Mouse (Mus musculus): Measurements from ENCODE around the gene Krt79. TPM values are rescaled to one million over a fixed set of nuclear protein-coding genes. Genes with fewer than 3 reads are reported as not detected.
A peak's percentile ranks its signal among the peaks of the same experiment; 100 is the strongest.

Gene Krt79
- polyA plus RNA-seq, 1 experiment from 2014 or later = 0.12 TPM

DNA sequence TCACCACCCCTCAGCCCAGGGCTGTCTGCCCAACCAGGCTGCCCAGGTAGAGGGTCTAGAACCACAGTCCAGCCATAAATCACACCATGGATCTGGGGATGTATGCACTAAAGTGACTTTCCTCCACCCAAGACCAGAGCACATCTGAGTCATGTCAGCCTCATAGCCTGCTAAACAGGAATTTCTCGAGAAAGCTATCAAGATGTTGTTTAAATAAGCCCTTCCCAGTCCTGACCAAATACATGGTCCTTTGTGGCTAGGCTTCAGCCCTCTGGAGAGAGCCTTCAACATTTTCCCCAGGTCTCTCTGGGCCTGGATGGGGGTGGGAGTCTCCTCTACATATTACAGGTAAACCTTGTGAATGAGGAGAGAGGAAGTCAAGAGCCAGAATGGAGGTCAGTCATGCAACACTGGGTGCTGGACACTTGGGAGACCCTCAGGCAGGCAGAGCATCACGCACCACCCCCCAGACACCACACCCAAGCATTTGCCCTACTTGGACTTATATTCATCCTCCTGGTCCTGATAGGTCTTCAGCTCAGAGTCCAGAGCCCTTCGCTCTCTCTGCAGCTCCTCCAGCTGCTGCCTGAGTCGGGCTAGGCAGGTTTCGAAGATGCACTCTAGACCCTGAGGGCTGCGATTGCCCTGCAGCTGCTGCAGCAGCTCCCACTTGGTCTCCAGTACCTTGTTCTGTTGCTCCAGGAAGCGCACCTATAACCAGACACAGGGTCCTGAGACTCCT, 12.8 kb upstream of the Krt79 start:
- no peaks in the 10 kb centered on the region for H3K4me1 ChIP-seq (replicated peaks; ENCODE audit: control insufficient read depth, insufficient read depth, low read length)
- H3K9ac ChIP-seq (ENCODE audit: low read length) = no peak overlapping the region
- DNase-seq (ENCODE audit: low spot score) (no peak), ATAC-seq (replicated peaks; ENCODE audit: low FRiP score) (no peak)
- no peak overlapping the region for H3K27ac ChIP-seq (ENCODE audit: low read depth, low read length)
- 86% methylated on average over 7 of the region's 7 CpGs for WGBS
- H3K36me3 ChIP-seq (ENCODE audit: control insufficient read depth, insufficient read depth, low read length) = no peaks in the 10 kb centered on the region
- H3K9me3 ChIP-seq (ENCODE audit: control insufficient read depth, low read length) = no peaks in the 10 kb centered on the region
- no peak overlapping the region for H3K4me2 ChIP-seq (ENCODE audit: low read depth, low read length, severe bottlenecking)
- H3K4me3 ChIP-seq (ENCODE audit: low read depth, low read length) = no peak overlapping the region
- H3K27me3 ChIP-seq (ENCODE audit: control insufficient read depth, insufficient read depth, low read length) = no peaks in the 10 kb centered on the region

DNA sequence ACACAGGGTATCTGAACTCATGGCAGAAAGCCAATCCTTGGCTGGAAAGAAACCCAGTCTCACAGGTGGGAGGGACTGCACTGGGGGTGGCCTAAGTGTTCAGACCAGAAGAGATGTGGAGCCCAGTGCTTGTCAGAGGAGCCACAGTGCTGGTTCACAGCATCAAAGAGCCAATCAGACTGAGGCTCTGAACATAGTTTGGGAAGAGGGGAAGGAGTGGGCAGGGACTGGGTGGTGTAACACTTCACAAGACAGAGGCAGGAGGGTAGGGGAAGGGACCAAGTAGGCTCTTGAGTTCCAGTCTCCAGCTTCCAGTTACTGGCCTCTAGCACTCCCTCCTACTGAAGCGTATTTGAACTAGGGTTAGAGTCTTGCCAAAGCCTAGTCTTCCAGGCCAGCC, 5.3 kb upstream of the Krt79 start:
- H3K4me1 ChIP-seq (replicated peaks; ENCODE audit: control insufficient read depth, insufficient read depth, low read length) = no peaks in the 10 kb centered on the region
- no peak overlapping the region for H3K4me2 ChIP-seq (ENCODE audit: low read depth, low read length, severe bottlenecking)
- no peak for ATAC-seq (replicated peaks; ENCODE audit: low FRiP score)
- no peaks in the 10 kb centered on the region for H3K36me3 ChIP-seq (ENCODE audit: control insufficient read depth, insufficient read depth, low read length)
- 95% methylated on average over 1 of the region's 1 CpGs for WGBS
- no peak overlapping the region for H3K4me3 ChIP-seq (ENCODE audit: low read depth, low read length)
- H3K9me3 ChIP-seq (ENCODE audit: control insufficient read depth, low read length) = no peaks in the 10 kb centered on the region
- H3K27ac ChIP-seq (ENCODE audit: low read depth, low read length) = no peak overlapping the region
- no peaks in the 10 kb centered on the region for H3K27me3 ChIP-seq (ENCODE audit: control insufficient read depth, insufficient read depth, low read length)
- DNase-seq (ENCODE audit: low spot score) = no peak
- no peak overlapping the region for H3K9ac ChIP-seq (ENCODE audit: low read length)

DNA sequence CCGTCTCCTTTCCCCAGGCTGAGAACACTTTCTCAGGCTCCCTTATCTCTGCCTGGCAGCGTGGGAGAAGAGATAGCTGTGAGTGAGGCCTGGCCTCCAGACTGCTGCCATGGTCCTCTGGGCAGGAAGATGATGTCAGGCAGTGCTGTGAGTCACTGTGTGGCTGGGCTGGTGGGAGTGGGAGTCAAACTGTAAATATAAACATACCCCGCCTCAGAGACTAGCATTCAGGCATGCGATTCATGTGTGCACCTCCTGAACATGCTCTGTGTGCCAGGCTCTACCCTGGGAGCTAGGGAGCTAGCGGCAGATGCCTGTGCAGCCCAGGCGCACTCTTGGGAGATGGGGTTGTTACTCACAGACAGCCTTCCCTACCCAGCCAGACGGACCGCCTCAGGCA, 1.8 kb upstream of the Krt79 start:
- no peak for DNase-seq (ENCODE audit: low spot score)
- H3K4me1 ChIP-seq (replicated peaks; ENCODE audit: control insufficient read depth, insufficient read depth, low read length) = no peaks in the 10 kb centered on the region
- H3K27me3 ChIP-seq (ENCODE audit: control insufficient read depth, insufficient read depth, low read length) = no peaks in the 10 kb centered on the region
- H3K9me3 ChIP-seq (ENCODE audit: control insufficient read depth, low read length) = no peaks in the 10 kb centered on the region
- H3K9ac ChIP-seq (ENCODE audit: low read length) = no peak overlapping the region
- no peak overlapping the region for H3K4me2 ChIP-seq (ENCODE audit: low read depth, low read length, severe bottlenecking)
- no peak overlapping the region for H3K4me3 ChIP-seq (ENCODE audit: low read depth, low read length)
- H3K36me3 ChIP-seq (ENCODE audit: control insufficient read depth, insufficient read depth, low read length) = no peaks in the 10 kb centered on the region
- WGBS = 80% methylated on average over 8 of the region's 8 CpGs
- no peak for ATAC-seq (replicated peaks; ENCODE audit: low FRiP score)
- H3K27ac ChIP-seq (ENCODE audit: low read depth, low read length) = no peak overlapping the region

DNA sequence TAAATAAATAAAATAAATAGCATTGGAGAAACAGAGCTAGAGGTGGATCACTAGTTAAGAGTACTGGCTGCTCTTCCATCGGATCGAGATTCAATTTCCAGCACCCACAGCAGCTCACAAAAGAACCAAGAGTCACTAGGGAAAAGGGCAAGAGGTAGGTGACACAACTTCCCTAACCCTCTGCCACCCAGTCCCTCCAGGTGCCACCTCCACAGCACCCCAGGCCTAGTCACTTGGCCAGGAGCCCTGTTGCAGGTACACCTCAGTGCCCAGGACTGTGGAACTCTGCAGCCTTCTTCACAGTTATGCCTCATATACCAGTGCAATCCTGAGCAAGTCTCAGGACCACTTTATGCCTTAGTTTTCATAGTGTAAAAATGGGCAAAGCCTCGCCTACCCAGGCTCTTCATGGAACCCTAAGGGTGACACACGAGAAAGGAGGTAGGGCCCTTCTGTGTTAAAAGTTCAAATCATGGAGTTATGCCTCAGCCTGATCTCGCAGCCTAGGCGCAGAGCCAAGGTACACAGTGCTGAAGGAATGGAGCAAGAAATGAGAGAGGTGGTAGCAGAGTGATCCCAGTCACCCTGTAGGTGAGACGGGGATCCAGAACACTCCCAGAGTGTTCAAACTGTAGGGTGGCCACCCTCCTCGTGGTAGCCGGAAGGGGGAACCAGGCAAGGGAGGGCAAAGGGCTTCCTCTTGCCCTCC, 1.4 kb downstream of the Krt79 start:
- no peaks in the 10 kb centered on the region for H3K27me3 ChIP-seq (ENCODE audit: control insufficient read depth, insufficient read depth, low read length)
- H3K9ac ChIP-seq (ENCODE audit: low read length) = no peak overlapping the region
- H3K36me3 ChIP-seq (ENCODE audit: control insufficient read depth, insufficient read depth, low read length) = no peaks in the 10 kb centered on the region
- H3K4me3 ChIP-seq (ENCODE audit: low read depth, low read length) = no peak overlapping the region
- WGBS = 90% methylated on average over 9 of the region's 9 CpGs
- H3K4me1 ChIP-seq (replicated peaks; ENCODE audit: control insufficient read depth, insufficient read depth, low read length) = no peaks in the 10 kb centered on the region
- H3K4me2 ChIP-seq (ENCODE audit: low read depth, low read length, severe bottlenecking) = no peak overlapping the region
- no peaks in the 10 kb centered on the region for H3K9me3 ChIP-seq (ENCODE audit: control insufficient read depth, low read length)
- no peak for ATAC-seq (replicated peaks; ENCODE audit: low FRiP score)
- DNase-seq (ENCODE audit: low spot score) = no peak
- H3K27ac ChIP-seq (ENCODE audit: low read depth, low read length) = no peak overlapping the region

DNA sequence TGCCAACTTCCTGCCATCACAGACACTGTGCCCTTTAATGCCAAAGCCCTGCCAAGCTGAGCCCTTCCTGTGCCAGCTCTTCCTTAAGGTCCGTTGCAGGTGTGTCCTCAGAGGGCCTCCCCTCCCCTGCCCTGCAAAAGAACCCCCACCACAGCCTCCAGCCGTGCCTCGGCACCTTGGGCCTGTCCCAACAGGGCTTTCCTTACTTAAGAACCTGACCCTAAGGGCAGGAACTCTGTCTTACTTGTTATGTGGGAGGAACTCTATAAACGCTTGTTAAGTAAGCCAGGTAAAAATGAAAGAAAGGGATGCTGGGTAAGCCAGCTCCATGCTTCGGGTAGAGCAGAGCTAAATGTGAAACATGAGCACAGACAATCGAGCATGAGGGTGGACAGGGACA, 7.1 kb downstream of the Krt79 start:
- no peaks in the 10 kb centered on the region for H3K9me3 ChIP-seq (ENCODE audit: control insufficient read depth, low read length)
- 73% methylated on average over 6 of the region's 6 CpGs for WGBS
- no peak overlapping the region for H3K27ac ChIP-seq (ENCODE audit: low read depth, low read length)
- no peak overlapping the region for H3K4me3 ChIP-seq (ENCODE audit: low read depth, low read length)
- H3K4me1 ChIP-seq (replicated peaks; ENCODE audit: control insufficient read depth, insufficient read depth, low read length) = peaks cover 8% of the 10 kb centered on the region; the same call in 1 of the 2 replicates
- no peak overlapping the region for H3K4me2 ChIP-seq (ENCODE audit: low read depth, low read length, severe bottlenecking)
- no peaks in the 10 kb centered on the region for H3K36me3 ChIP-seq (ENCODE audit: control insufficient read depth, insufficient read depth, low read length)
- no peak for DNase-seq (ENCODE audit: low spot score)
- no peak for ATAC-seq (replicated peaks; ENCODE audit: low FRiP score)
- peaks cover 7% of the 10 kb centered on the region; the same call in 1 of the 2 replicates for H3K27me3 ChIP-seq (ENCODE audit: control insufficient read depth, insufficient read depth, low read length)
- no peak overlapping the region for H3K9ac ChIP-seq (ENCODE audit: low read length)

DNA sequence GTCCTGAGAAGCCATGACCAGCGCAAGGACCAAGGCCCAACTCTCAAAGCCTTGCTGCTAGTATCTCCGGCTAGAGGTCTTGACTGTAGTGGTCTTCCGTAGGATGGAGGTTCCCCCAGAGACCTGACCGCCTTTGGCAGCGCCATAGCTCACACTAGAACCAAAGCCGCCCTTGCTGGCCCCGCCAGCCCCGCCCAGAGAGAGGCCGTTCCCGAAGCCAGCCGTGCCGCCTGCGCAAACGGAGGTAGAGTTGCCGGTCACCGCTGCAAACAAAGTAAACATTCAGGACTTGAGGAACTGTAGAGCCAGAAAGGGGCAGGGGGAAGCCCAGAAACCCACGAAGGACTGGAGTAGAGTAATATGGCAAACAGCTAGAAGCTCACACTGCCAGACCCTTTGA, 10.5 kb downstream of the Krt79 start:
- DNase-seq (ENCODE audit: low spot score) = peak; percentile 67

DNA sequence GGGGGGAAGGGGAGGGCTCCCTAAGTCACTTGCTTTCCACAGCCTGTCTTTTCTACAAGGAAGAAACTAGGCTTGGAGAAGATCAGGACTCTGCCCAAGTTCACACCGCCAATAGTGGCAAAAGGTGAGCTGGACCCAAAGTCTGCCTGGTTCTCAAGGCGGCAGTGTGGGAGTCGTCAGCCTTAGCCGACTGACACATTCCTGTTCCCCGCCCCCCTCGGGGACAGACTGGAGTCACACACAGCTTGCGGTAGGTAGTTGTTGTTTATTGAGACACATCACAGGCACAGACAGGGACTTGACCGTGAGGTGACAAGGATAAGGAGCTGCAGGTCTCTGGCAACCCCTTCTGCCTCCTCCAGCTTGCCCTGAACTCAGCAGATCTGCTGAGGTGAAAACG, 11.0 kb downstream of the Krt79 start:
- Histone ChIP-seq H3K9me3 (ENCODE audit: control insufficient read depth, low read length) (no peaks in the 10 kb centered on the region), H3K27ac (ENCODE audit: low read depth, low read length) (no peak overlapping the region), H3K27me3 (ENCODE audit: control insufficient read depth, insufficient read depth, low read length) (peaks cover 7% of the 10 kb centered on the region; the same call in 1 of the 2 replicates), H3K9ac (ENCODE audit: low read length) (no peak overlapping the region), H3K4me2 (ENCODE audit: low read depth, low read length, severe bottlenecking) (no peak overlapping the region), H3K4me1 (replicated peaks; ENCODE audit: control insufficient read depth, insufficient read depth, low read length) (peaks cover 8% of the 10 kb centered on the region; the same call in 1 of the 2 replicates), H3K36me3 (ENCODE audit: control insufficient read depth, insufficient read depth, low read length) (no peaks in the 10 kb centered on the region), H3K4me3 (ENCODE audit: low read depth, low read length) (no peak overlapping the region)
- no peak for DNase-seq (ENCODE audit: low spot score)
- ATAC-seq (replicated peaks; ENCODE audit: low FRiP score) = no peak
- 21% methylated on average over 9 of the region's 9 CpGs for WGBS

More for the DNA sequence above, 10.5 kb downstream of the Krt79 start:
- H3K27me3 ChIP-seq (ENCODE audit: control insufficient read depth, insufficient read depth, low read length) = peaks cover 7% of the 10 kb centered on the region; the same call in 1 of the 2 replicates
- H3K4me2 ChIP-seq (ENCODE audit: low read depth, low read length, severe bottlenecking) = peak overlapping the region; percentile 48
- no peaks in the 10 kb centered on the region for H3K9me3 ChIP-seq (ENCODE audit: control insufficient read depth, low read length)
- H3K9ac ChIP-seq (ENCODE audit: low read length) = peak overlapping the region; percentile 37
- WGBS = 2% methylated on average over 17 of the region's 17 CpGs
- ATAC-seq (replicated peaks; ENCODE audit: low FRiP score) = no peak
- H3K4me1 ChIP-seq (replicated peaks; ENCODE audit: control insufficient read depth, insufficient read depth, low read length) = peaks cover 8% of the 10 kb centered on the region; the same call in 1 of the 2 replicates
- peak overlapping the region; percentile 12; the same call in 1 of the 2 replicates for H3K4me3 ChIP-seq (ENCODE audit: low read depth, low read length)
- H3K36me3 ChIP-seq (ENCODE audit: control insufficient read depth, insufficient read depth, low read length) = no peaks in the 10 kb centered on the region
- H3K27ac ChIP-seq (ENCODE audit: low read depth, low read length) = no peak overlapping the region

DNA sequence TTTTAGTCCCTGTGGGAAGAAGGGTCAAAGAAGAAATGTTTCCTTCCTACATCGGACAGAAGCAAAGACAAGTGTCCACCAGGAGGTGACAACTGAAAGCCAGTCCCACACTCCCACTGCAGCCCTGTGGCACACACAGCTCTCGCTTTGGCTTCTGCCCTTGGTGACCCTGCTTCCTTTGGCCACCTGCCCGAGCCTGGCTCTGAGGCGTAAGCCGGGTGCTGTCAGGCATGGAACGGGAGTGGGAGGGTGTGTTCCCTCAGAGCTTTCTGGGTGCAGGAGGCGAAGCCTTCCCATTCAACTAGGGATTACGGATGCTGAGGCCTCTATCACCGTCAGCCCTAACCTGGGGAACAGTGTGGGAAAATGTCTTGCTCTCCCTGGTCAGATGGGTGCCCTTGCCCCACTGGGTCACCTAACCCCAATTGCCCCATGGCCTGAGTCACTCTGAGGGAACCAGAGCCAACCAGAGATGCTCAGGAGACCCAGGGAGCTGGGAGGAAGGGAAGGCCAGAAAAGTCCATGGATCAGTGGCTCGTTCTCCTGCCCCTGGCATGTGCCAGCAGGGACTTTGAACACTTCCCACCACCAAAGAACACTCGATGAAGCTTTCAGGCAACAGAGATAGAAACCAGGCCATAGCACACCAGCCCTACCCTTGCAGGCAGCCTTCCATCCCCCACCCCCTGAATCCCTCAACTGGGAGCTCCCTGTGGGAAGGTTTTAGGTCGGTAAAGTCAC, 12.6 kb downstream of the Krt79 start:
- Histone ChIP-seq H3K9ac (ENCODE audit: low read length) (no peak overlapping the region), H3K9me3 (ENCODE audit: control insufficient read depth, low read length) (no peaks in the 10 kb centered on the region), H3K4me1 (replicated peaks; ENCODE audit: control insufficient read depth, insufficient read depth, low read length) (peaks cover 8% of the 10 kb centered on the region; the same call in 1 of the 2 replicates), H3K27me3 (ENCODE audit: control insufficient read depth, insufficient read depth, low read length) (peaks cover 7% of the 10 kb centered on the region; the same call in 1 of the 2 replicates), H3K27ac (ENCODE audit: low read depth, low read length) (no peak overlapping the region), H3K36me3 (ENCODE audit: control insufficient read depth, insufficient read depth, low read length) (no peaks in the 10 kb centered on the region), H3K4me2 (ENCODE audit: low read depth, low read length, severe bottlenecking) (no peak overlapping the region), H3K4me3 (ENCODE audit: low read depth, low read length) (no peak overlapping the region)
- WGBS = 62% methylated on average over 12 of the region's 12 CpGs
- ATAC-seq (replicated peaks; ENCODE audit: low FRiP score) (no peak), DNase-seq (ENCODE audit: low spot score) (no peak)
